Mouse (Mus musculus): ENCODE measurements around the gene Vmn2r84.

- TF ChIP-seq GATA1 (IDR thresholded peaks at IDR 0.05; ENCODE audit: borderline replicate concordance, low read length) (no peak), FLI1 (IDR thresholded peaks at IDR 0.05; ENCODE audit: low read length) (no peak)
These were observed at the start of gene Vmn2r84 for GRCm38 (mm10) chr10:130394232-130394631.
